Mouse (Mus musculus): ENCODE results near the gene Dgke. TPM values are rescaled to one million over a fixed set of nuclear protein-coding genes. Genes with fewer than 3 reads are reported as not detected.

Dgke gene
- polyA plus RNA-seq, 1 experiment from 2014 or later, result 17.5 TPM

DNA sequence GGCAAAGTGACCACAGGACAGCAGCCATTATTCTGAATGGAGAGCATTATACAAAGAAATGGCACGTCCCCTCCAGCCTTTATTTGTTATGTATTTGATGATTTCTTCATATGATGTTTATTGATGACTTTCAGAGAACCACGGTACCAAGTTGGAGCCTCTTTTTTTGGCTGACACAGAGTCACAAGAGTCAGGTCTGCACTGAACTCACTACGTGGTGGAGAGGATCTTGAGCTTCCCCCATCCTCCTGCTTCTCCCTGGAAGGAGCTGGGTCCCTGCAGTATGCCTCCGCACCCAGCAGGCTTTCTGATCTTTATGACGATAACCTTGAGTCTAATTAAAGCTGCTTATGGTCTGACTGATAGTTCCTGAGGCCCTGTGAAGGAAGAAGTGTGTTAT is 4.9 kb upstream of the Dgke start:
- Histone ChIP-seq H3K4me1 (no peaks in the 10 kb centered on the region), H3K9me3 (replicated peaks) (no peaks in the 10 kb centered on the region), H3K9ac (replicated peaks) (no peak overlapping the region), H3K36me3 (no peaks in the 10 kb centered on the region), H3K4me2 (no peak overlapping the region), H3K4me3 (replicated peaks) (no peak overlapping the region), H3K27me3 (replicated peaks) (no peaks in the 10 kb centered on the region), H3K27ac (replicated peaks) (no peak overlapping the region)
- WGBS, result 77% methylated on average over 5 of the region's 5 CpGs
- no peak for ATAC-seq (ENCODE audit: low FRiP score)

DNA sequence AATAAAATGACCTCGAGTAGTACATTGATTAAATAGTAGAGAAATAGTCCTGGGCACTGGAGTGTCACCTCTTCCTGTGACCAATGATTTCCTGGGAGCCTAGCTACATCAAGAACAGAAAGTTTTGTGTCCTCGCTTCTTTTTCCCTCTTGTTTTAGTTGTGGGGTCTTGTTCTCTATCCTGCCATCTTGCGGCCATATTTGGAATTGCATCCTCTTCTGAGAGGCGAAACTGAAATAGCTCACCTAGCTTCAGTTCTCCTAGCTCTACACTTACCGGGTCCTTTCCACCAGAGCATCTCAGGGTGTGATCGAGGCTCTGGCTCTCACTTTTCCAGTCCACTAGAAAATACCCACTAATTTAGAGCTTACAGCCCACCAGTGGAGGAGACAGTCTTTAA is 2.7 kb upstream of the Dgke start:
- no peak overlapping the region for H3K9ac ChIP-seq (replicated peaks)
- no peaks in the 10 kb centered on the region for H3K36me3 ChIP-seq
- no peaks in the 10 kb centered on the region for H3K4me1 ChIP-seq
- no peaks in the 10 kb centered on the region for H3K27me3 ChIP-seq (replicated peaks)
- 25% methylated on average over 6 of the region's 6 CpGs for WGBS
- H3K9me3 ChIP-seq (replicated peaks), result no peaks in the 10 kb centered on the region
- no peak overlapping the region for H3K27ac ChIP-seq (replicated peaks)
- H3K4me3 ChIP-seq (replicated peaks), result no peak overlapping the region
- H3K4me2 ChIP-seq, result no peak overlapping the region
- ATAC-seq (ENCODE audit: low FRiP score), result no peak

DNA sequence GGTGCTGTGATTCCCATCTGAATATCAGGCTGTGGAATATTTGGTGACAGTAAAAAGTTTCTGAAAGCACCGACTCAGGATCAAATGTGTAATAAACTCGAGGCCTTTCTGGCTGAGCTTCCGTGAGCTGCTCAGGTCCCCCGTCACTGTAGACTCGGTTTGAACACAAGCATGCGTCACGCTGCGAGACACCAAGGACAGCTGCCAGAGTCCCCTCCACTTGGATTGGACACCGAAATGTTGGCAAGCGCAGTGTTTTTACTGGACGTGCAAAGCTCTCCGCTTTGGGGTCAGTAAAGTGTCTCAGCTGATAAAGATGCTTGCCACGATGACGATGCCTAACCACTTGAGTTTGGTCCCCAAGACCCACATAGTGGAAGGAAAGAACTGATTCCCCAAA is 2.0 kb upstream of the Dgke start:
- no peak overlapping the region for H3K9ac ChIP-seq (replicated peaks)
- H3K9me3 ChIP-seq (replicated peaks), result no peaks in the 10 kb centered on the region
- WGBS, result 91% methylated on average over 14 of the region's 14 CpGs
- no peaks in the 10 kb centered on the region for H3K36me3 ChIP-seq
- H3K4me1 ChIP-seq, result no peaks in the 10 kb centered on the region
- H3K4me3 ChIP-seq (replicated peaks), result no peak overlapping the region
- no peak overlapping the region for H3K27ac ChIP-seq (replicated peaks)
- no peak for ATAC-seq (ENCODE audit: low FRiP score)
- H3K27me3 ChIP-seq (replicated peaks), result no peaks in the 10 kb centered on the region
- no peak overlapping the region for H3K4me2 ChIP-seq

DNA sequence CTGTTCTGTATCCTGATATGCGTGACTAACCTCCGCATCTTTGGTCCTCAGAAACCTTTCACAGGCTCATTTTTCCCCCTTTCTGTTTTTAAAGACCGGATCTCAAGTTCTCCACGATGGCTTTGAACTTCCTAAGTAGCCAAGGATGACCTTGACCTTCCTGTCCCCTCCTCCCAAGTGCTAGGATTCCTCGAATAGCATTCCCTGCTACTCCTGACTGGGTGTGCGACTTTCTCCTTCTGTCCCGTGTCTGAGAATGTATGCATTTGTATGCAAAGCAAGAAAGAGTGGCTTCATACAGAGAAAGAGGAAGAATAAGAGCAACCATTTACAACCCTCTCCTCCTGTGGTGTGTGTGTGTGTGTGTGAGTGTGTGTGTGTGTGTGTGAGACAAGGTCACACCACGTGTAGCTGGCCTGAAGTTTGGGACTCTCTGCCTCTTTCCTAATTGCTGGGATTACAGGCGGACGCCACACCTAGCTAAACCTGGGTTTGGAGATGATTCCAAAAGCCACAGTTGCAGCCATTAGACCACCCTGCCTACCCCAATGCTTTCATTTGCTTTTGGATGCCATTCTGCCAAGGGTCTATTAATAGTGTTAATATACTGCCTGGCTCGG is 1.3 kb upstream of the Dgke start:
- Histone ChIP-seq H3K4me3 (replicated peaks) (no peak overlapping the region), H3K9ac (replicated peaks) (no peak overlapping the region), H3K4me2 (no peak overlapping the region), H3K4me1 (no peaks in the 10 kb centered on the region), H3K9me3 (replicated peaks) (no peaks in the 10 kb centered on the region), H3K27me3 (replicated peaks) (no peaks in the 10 kb centered on the region), H3K27ac (replicated peaks) (no peak overlapping the region; the same call in 1 of the 2 replicates), H3K36me3 (no peaks in the 10 kb centered on the region)
- ATAC-seq (ENCODE audit: low FRiP score), result no peak
- WGBS, result 60% methylated on average over 11 of the region's 11 CpGs

DNA sequence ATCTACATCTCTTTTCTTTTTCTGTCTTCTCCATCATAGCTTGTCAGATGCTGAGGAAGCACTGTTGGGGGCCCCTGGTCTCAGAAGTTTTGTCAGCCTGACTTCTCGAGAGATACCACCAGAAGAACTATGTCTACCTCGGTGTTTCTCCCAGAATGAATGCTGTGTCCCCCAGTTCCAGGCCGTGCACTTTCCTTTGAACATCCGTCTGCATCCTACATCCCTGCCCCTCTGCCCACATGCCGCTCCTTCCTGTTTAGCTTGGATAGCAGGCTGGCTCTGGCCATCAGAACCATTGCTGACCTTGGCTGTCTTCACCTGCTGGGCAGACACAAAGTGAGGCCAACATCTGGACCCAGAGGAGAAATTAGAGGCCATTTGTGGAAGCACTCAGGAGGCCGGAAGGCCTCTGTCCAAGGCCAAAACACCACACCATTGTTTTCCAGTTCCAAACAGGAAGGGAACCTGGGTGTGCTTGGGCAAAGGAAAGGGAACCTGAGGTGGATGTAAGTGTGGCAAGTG is 712 bp upstream of the Dgke start:
- H3K9ac ChIP-seq (replicated peaks), result no peak overlapping the region
- no peak overlapping the region; the same call in 1 of the 2 replicates for H3K27ac ChIP-seq (replicated peaks)
- ATAC-seq (ENCODE audit: low FRiP score), result no peak
- no peak overlapping the region for H3K4me3 ChIP-seq (replicated peaks)
- H3K4me2 ChIP-seq, result no peak overlapping the region
- H3K36me3 ChIP-seq, result no peaks in the 10 kb centered on the region
- 75% methylated on average over 6 of the region's 6 CpGs for WGBS
- H3K9me3 ChIP-seq (replicated peaks), result no peaks in the 10 kb centered on the region
- H3K27me3 ChIP-seq (replicated peaks), result no peaks in the 10 kb centered on the region
- H3K4me1 ChIP-seq, result no peaks in the 10 kb centered on the region

DNA sequence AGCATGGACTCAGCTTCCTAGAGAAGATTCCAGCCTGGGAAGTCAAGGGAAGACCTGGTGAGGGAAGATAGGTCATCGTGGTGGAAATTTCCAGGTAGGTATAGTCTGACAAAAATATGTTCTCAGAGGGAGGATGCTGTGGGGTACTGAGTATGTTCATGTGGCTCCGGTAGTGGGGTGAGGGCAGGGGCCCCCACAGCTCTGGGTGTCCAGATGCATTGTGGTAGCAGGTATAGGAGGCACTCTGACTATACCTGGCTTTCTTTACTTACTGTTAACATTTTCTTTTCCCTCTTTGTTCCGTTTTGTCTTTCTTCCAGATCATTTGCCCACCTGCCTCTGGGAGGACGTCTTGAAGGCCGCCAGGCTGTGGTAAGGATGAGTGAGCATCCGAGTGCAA is 524 bp downstream of the Dgke start:
- Histone ChIP-seq H3K4me1 (no peaks in the 10 kb centered on the region), H3K4me2 (no peak overlapping the region), H3K36me3 (no peaks in the 10 kb centered on the region), H3K9ac (replicated peaks) (no peak overlapping the region), H3K27me3 (replicated peaks) (no peaks in the 10 kb centered on the region), H3K27ac (replicated peaks) (no peak overlapping the region), H3K4me3 (replicated peaks) (no peak overlapping the region), H3K9me3 (replicated peaks) (no peaks in the 10 kb centered on the region)
- ATAC-seq (ENCODE audit: low FRiP score), result no peak
- WGBS, result 84% methylated on average over 6 of the region's 6 CpGs

GRCm38 (mm10) chr11:89065297-89065696 is 1.4 kb downstream of the Dgke start:
- no peak overlapping the region for H3K27ac ChIP-seq (replicated peaks)
- H3K36me3 ChIP-seq, result no peaks in the 10 kb centered on the region
- H3K4me2 ChIP-seq, result no peak overlapping the region
- H3K9ac ChIP-seq (replicated peaks), result no peak overlapping the region
- no peak for ATAC-seq (ENCODE audit: low FRiP score)
- H3K4me3 ChIP-seq (replicated peaks), result no peak overlapping the region
- no peaks in the 10 kb centered on the region for H3K4me1 ChIP-seq
- no peaks in the 10 kb centered on the region for H3K27me3 ChIP-seq (replicated peaks)
- WGBS, result 95% methylated on average over 3 of the region's 3 CpGs
- no peaks in the 10 kb centered on the region for H3K9me3 ChIP-seq (replicated peaks)

DNA sequence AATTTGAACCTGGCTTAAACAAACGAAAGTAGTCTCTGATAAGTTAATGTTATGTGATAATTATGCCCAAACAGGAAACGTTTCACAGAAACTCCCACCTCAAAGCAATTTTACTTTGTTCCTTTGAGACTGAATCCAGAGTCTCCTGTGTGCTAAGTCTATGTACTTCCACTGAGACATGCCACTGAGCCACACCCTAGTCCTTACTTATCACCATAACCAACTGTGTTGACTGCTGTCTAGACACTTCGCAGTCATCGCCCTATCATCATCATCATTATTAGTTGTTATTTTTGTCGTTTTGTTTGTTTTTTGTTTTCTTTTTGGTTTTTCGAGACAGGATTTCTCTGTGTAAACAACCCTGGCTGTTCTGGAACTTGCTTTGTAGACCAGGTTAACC is 2.3 kb downstream of the Dgke start:
- H3K27ac ChIP-seq (replicated peaks), result no peak overlapping the region
- H3K4me1 ChIP-seq, result peaks cover 6% of the 10 kb centered on the region
- H3K4me2 ChIP-seq, result no peak overlapping the region
- no peak overlapping the region for H3K4me3 ChIP-seq (replicated peaks)
- no peaks in the 10 kb centered on the region for H3K9me3 ChIP-seq (replicated peaks)
- H3K27me3 ChIP-seq (replicated peaks), result no peaks in the 10 kb centered on the region
- 82% methylated on average over 6 of the region's 6 CpGs for WGBS
- H3K9ac ChIP-seq (replicated peaks), result no peak overlapping the region
- no peaks in the 10 kb centered on the region for H3K36me3 ChIP-seq
- no peak for ATAC-seq (ENCODE audit: low FRiP score)

DNA sequence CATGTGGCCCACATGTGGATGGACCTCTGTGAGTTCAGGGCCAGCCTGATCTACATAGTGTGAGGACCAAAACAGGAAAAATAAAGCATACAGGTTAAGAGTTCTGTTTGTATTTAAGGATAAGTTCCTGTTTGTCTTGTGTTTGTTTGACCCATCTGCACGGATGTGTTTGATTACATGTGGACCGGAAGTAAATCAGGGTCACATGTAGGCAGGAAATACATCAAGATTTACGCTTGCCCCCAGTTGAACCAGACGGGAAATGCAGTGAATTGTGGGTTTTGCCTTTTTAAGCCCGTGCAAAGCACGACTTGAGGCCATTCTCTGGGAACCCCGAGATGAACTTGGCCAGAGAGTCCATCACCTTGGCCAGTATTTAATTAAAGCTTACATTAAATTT is 5.3 kb downstream of the Dgke start:
- Histone ChIP-seq H3K27ac (replicated peaks) (no peak overlapping the region), H3K4me3 (replicated peaks) (no peak overlapping the region), H3K4me2 (no peak overlapping the region), H3K9me3 (replicated peaks) (no peaks in the 10 kb centered on the region), H3K27me3 (replicated peaks) (no peaks in the 10 kb centered on the region), H3K4me1 (peaks cover 28% of the 10 kb centered on the region), H3K9ac (replicated peaks) (no peak overlapping the region), H3K36me3 (0 out of 2 replicates have a peak, but pooled peaks cover 3% of the 10 kb centered on the region)
- 81% methylated on average over 7 of the region's 7 CpGs for WGBS
- ATAC-seq (ENCODE audit: low FRiP score), result no peak

- H3K4me3 ChIP-seq (replicated peaks), result peak overlapping the region; percentile 97
- H3K36me3 ChIP-seq, result peaks cover 3% of the 10 kb centered on the region; the same call in 1 of the 2 replicates
- peak; percentile 95 for ATAC-seq (ENCODE audit: low FRiP score)
- peaks cover 32% of the 10 kb centered on the region for H3K4me1 ChIP-seq
- peak overlapping the region; percentile 85 for H3K27ac ChIP-seq (replicated peaks)
- H3K27me3 ChIP-seq (replicated peaks), result no peaks in the 10 kb centered on the region
- no peaks in the 10 kb centered on the region for H3K9me3 ChIP-seq (replicated peaks)
- H3K4me2 ChIP-seq, result peak overlapping the region; percentile 89
- WGBS, result under 1% methylated on average over 63 of the region's 63 CpGs
- peak overlapping the region; percentile 89 for H3K9ac ChIP-seq (replicated peaks)
Measured at GRCm38 (mm10) chr11:89060423-89061089, 6.1 kb downstream of the Dgke start.

- Histone ChIP-seq H3K27ac (replicated peaks) (peak overlapping the region; percentile 85), H3K4me1 (peaks cover 32% of the 10 kb centered on the region), H3K4me3 (replicated peaks) (peak overlapping the region; percentile 97), H3K9me3 (replicated peaks) (no peaks in the 10 kb centered on the region), H3K36me3 (peaks cover 3% of the 10 kb centered on the region; the same call in 1 of the 2 replicates), H3K27me3 (replicated peaks) (no peaks in the 10 kb centered on the region), H3K4me2 (peak overlapping the region; percentile 89), H3K9ac (replicated peaks) (peak overlapping the region; percentile 89)
- peak; percentile 70 for ATAC-seq (ENCODE audit: low FRiP score)
- under 1% methylated on average over 33 of the region's 33 CpGs for WGBS
Measured at GRCm38 (mm10) chr11:89059919-89060422, 6.7 kb downstream of the Dgke start.

Data from neural tube, embryonic 15.5 days (tissue).